Mouse (Mus musculus) kidney, embryonic 15.5 days (tissue): ENCODE data around the gene Mboat2. TPM values are rescaled to one million over a fixed set of nuclear protein-coding genes. Genes with fewer than 3 reads are reported as not detected.

Source experiments
- ATAC-seq: fragments of 200-750 bp; cut with Nextera tagmentation; replicated peaks from 2 replicates; pipeline ENCODE4 v1.8.0; 2017; ENCODE audit warnings: moderate TSS enrichment; ENCODE audit not compliant: low FRiP score
- H3K27ac ChIP-seq: fragments of 300-500 bp; sonication (generic); 2 replicates; pipeline ENCODE4 v1.5.1; 2015; ENCODE audit warnings: mild to moderate bottlenecking, inconsistent platforms
- H3K27me3 ChIP-seq: fragments of 300-500 bp; sonication (generic); 2 replicates; pipeline ENCODE4 v1.6.1; 2015; ENCODE audit warnings: inconsistent platforms
- H3K36me3 ChIP-seq: fragments of 300-500 bp; sonication (generic); 2 replicates; pipeline ENCODE4 v1.6.1; 2015; ENCODE audit warnings: inconsistent platforms
- H3K4me1 ChIP-seq: fragments of 300-500 bp; sonication (generic); 2 replicates; pipeline ENCODE4 v1.6.1; 2015; ENCODE audit warnings: inconsistent platforms
- H3K4me2 ChIP-seq: fragments of 300-500 bp; sonication (generic); 2 replicates; pipeline ENCODE4 v1.6.1; 2015; ENCODE audit warnings: moderate library complexity, mild to moderate bottlenecking, inconsistent platforms
- H3K4me3 ChIP-seq: fragments of 300-500 bp; sonication (generic); replicated peaks from 2 replicates; pipeline ENCODE4 v1.5.1; 2015; ENCODE audit warnings: mild to moderate bottlenecking, inconsistent platforms
- H3K9ac ChIP-seq: fragments of 300-500 bp; sonication (generic); 2 replicates; pipeline ENCODE4 v1.6.1; 2015; ENCODE audit warnings: mild to moderate bottlenecking, inconsistent platforms
- H3K9me3 ChIP-seq: fragments of 300-500 bp; sonication (generic); replicated peaks from 2 replicates; pipeline ENCODE4 v1.6.1; 2016; ENCODE audit warnings: inconsistent platforms
- WGBS: fragments of 180-500 bp; shearing (Covaris S2); methylation state at CpG from one replicate; pipeline ENCODE4 v1.1.7; 2015; ENCODE audit warnings: mixed read lengths; 5-methylcytosine and 5-hydroxymethylcytosine counted together
- polyA plus RNA-seq: library from polyadenylated mRNA; unstranded; fragments of >200 nt; fragmentation: Nextera tagmentation; extraction: Ambion mirVana; gene quantifications from 2 replicates; pipeline ENCODE4 v1.2.1, GENCODE M21; 2015

Mboat2 gene
- polyA plus RNA-seq, 1 experiment from 2014 or later = 42.2 TPM

GRCm38 (mm10) chr12:24889371-24890051 is 58.8 kb downstream of the Mboat2 start:
- Histone ChIP-seq H3K4me3 (no peak overlapping the region), H3K9ac (no peak overlapping the region), H3K4me2 (no peak overlapping the region), H3K4me1 (peaks cover 18% of the 10 kb centered on the region), H3K27ac (no peak overlapping the region), H3K9me3 (no peaks in the 10 kb centered on the region), H3K36me3 (peaks cover 19% of the 10 kb centered on the region; the same call in 1 of the 2 replicates), H3K27me3 (no peaks in the 10 kb centered on the region)
- 75% methylated on average over 7 of the region's 7 CpGs for WGBS
- peak; percentile 59; the same call in 1 of the 2 replicates for ATAC-seq

- H3K4me1 ChIP-seq = peaks cover 20% of the 10 kb centered on the region
- no peaks in the 10 kb centered on the region for H3K27me3 ChIP-seq
- no peaks in the 10 kb centered on the region for H3K9me3 ChIP-seq
- no peak overlapping the region for H3K27ac ChIP-seq
- peaks cover 15% of the 10 kb centered on the region; the same call in 1 of the 2 replicates for H3K36me3 ChIP-seq
- 89% methylated on average over 2 of the region's 2 CpGs for WGBS
- H3K4me2 ChIP-seq = no peak overlapping the region
- no peak overlapping the region for H3K9ac ChIP-seq
- H3K4me3 ChIP-seq = no peak overlapping the region
- ATAC-seq = no peak
Observed at GRCm38 (mm10) chr12:24890158-24890557, 59.5 kb downstream of the Mboat2 start.

- Histone ChIP-seq H3K4me2 (no peak overlapping the region), H3K36me3 (peaks cover 15% of the 10 kb centered on the region; the same call in 1 of the 2 replicates), H3K9me3 (no peaks in the 10 kb centered on the region), H3K27me3 (no peaks in the 10 kb centered on the region), H3K9ac (no peak overlapping the region), H3K4me3 (no peak overlapping the region), H3K4me1 (peaks cover 20% of the 10 kb centered on the region), H3K27ac (no peak overlapping the region)
- no peak for ATAC-seq
- 80% methylated on average over 8 of the region's 8 CpGs for WGBS
Observed at GRCm38 (mm10) chr12:24890684-24891459, 60.2 kb downstream of the Mboat2 start.

GRCm38 (mm10) chr12:24892536-24892935 is 61.9 kb downstream of the Mboat2 start:
- H3K27ac ChIP-seq = no peak overlapping the region
- no peaks in the 10 kb centered on the region for H3K9me3 ChIP-seq
- peaks cover 11% of the 10 kb centered on the region; the same call in 1 of the 2 replicates for H3K36me3 ChIP-seq
- no peak overlapping the region for H3K9ac ChIP-seq
- WGBS = 77% methylated on average over 4 of the region's 4 CpGs
- no peaks in the 10 kb centered on the region for H3K27me3 ChIP-seq
- ATAC-seq = no peak
- H3K4me3 ChIP-seq = no peak overlapping the region
- H3K4me2 ChIP-seq = no peak overlapping the region
- peaks cover 32% of the 10 kb centered on the region for H3K4me1 ChIP-seq

- Histone ChIP-seq H3K4me2 (0 out of 2 replicates have a peak overlapping the region, but pooled peaks have one; percentile 12), H3K27me3 (no peaks in the 10 kb centered on the region), H3K4me1 (peaks cover 44% of the 10 kb centered on the region), H3K9me3 (no peaks in the 10 kb centered on the region), H3K36me3 (peaks cover 8% of the 10 kb centered on the region; the same call in 1 of the 2 replicates), H3K4me3 (no peak overlapping the region), H3K27ac (peak overlapping the region; percentile 76), H3K9ac (no peak overlapping the region)
- ATAC-seq = peak; percentile 80
- 30% methylated on average over 10 of the region's 10 CpGs for WGBS
Observed at GRCm38 (mm10) chr12:24893777-24894468, 63.2 kb downstream of the Mboat2 start.

- Histone ChIP-seq H3K4me1 (peaks cover 48% of the 10 kb centered on the region), H3K9me3 (no peaks in the 10 kb centered on the region), H3K36me3 (peaks cover 10% of the 10 kb centered on the region), H3K27me3 (no peaks in the 10 kb centered on the region), H3K27ac (no peak overlapping the region), H3K9ac (no peak overlapping the region), H3K4me2 (no peak overlapping the region), H3K4me3 (no peak overlapping the region)
- 77% methylated on average over 5 of the region's 5 CpGs for WGBS
- ATAC-seq = no peak
Observed at GRCm38 (mm10) chr12:24895352-24895751, 64.7 kb downstream of the Mboat2 start.

GRCm38 (mm10) chr12:24897354-24897753 is 66.7 kb downstream of the Mboat2 start:
- 53% methylated on average over 4 of the region's 4 CpGs for WGBS

GRCm38 (mm10) chr12:24898226-24898625 is 67.5 kb downstream of the Mboat2 start:
- WGBS = 59% methylated on average over 9 of the region's 9 CpGs
- H3K27ac ChIP-seq = peak overlapping the region; percentile 86
- ATAC-seq = no peak; the same call in 1 of the 2 replicates

More at GRCm38 (mm10) chr12:24897354-24897753, 66.7 kb downstream of the Mboat2 start:
- no peaks in the 10 kb centered on the region for H3K9me3 ChIP-seq
- peaks cover 13% of the 10 kb centered on the region for H3K36me3 ChIP-seq
- no peak overlapping the region for H3K4me3 ChIP-seq
- no peak overlapping the region for H3K9ac ChIP-seq
- H3K4me1 ChIP-seq = peaks cover 48% of the 10 kb centered on the region
- no peaks in the 10 kb centered on the region for H3K27me3 ChIP-seq
- H3K4me2 ChIP-seq = 0 out of 2 replicates have a peak overlapping the region, but pooled peaks have one; percentile 4
- H3K27ac ChIP-seq = peak overlapping the region; percentile 86
- no peak for ATAC-seq

GRCm38 (mm10) chr12:24899636-24900035 is 69.0 kb downstream of the Mboat2 start:
- no peak overlapping the region for H3K4me3 ChIP-seq
- H3K4me2 ChIP-seq = no peak overlapping the region
- H3K9ac ChIP-seq = no peak overlapping the region
- no peak for ATAC-seq
- H3K9me3 ChIP-seq = no peaks in the 10 kb centered on the region
- H3K27ac ChIP-seq = peak overlapping the region; percentile 34; the same call in 1 of the 2 replicates
- no peaks in the 10 kb centered on the region for H3K27me3 ChIP-seq
- peaks cover 25% of the 10 kb centered on the region for H3K36me3 ChIP-seq
- 79% methylated on average over 10 of the region's 10 CpGs for WGBS
- peaks cover 32% of the 10 kb centered on the region for H3K4me1 ChIP-seq

More at GRCm38 (mm10) chr12:24898226-24898625, 67.5 kb downstream of the Mboat2 start:
- Histone ChIP-seq H3K9ac (no peak overlapping the region), H3K4me1 (peaks cover 44% of the 10 kb centered on the region), H3K4me3 (no peak overlapping the region), H3K27me3 (no peaks in the 10 kb centered on the region), H3K9me3 (no peaks in the 10 kb centered on the region), H3K4me2 (no peak overlapping the region), H3K36me3 (peaks cover 18% of the 10 kb centered on the region)

GRCm38 (mm10) chr12:24902736-24903135 is 72.1 kb downstream of the Mboat2 start:
- Histone ChIP-seq H3K9me3 (no peaks in the 10 kb centered on the region), H3K27me3 (no peaks in the 10 kb centered on the region), H3K36me3 (peaks cover 25% of the 10 kb centered on the region), H3K4me1 (peaks cover 18% of the 10 kb centered on the region), H3K4me2 (no peak overlapping the region), H3K27ac (no peak overlapping the region), H3K9ac (no peak overlapping the region), H3K4me3 (no peak overlapping the region)
- 96% methylated on average over 5 of the region's 5 CpGs for WGBS
- no peak for ATAC-seq

GRCm38 (mm10) chr12:24907894-24908293 is 77.2 kb downstream of the Mboat2 start:
- Histone ChIP-seq H3K9me3 (no peaks in the 10 kb centered on the region), H3K27ac (no peak overlapping the region), H3K27me3 (no peaks in the 10 kb centered on the region), H3K4me3 (no peak overlapping the region), H3K9ac (no peak overlapping the region), H3K4me1 (no peaks in the 10 kb centered on the region), H3K4me2 (no peak overlapping the region), H3K36me3 (peaks cover 18% of the 10 kb centered on the region)
- 94% methylated on average over 2 of the region's 2 CpGs for WGBS
- no peak for ATAC-seq
